Mouse (Mus musculus): Measurements from ENCODE around the gene Lcat. TPM values are rescaled to one million over a fixed set of nuclear protein-coding genes. Genes with fewer than 3 reads are reported as not detected.

The Lcat gene
- total RNA-seq, 2 experiments from 2014 or later, result 1.4 to 1.7 TPM

- no peak for DNase-seq
Observed at GRCm38 (mm10) chr8:105942542-105942941, 640 bp downstream of the Lcat start.

- DNase-seq, result no peak
Observed at GRCm38 (mm10) chr8:105942026-105942425, 1.2 kb downstream of the Lcat start.

GRCm38 (mm10) chr8:105938306-105938669 is 4.9 kb downstream of the Lcat start, which contains the start of gene Psmb10:
TSS of gene Psmb10 (minus strand) at chr8:105938444.
- DNase-seq, result peak; percentile 42

- DNase-seq, result peak; percentile 53
Observed at GRCm38 (mm10) chr8:105937496-105938305, 5.5 kb downstream of the Lcat start.

GRCm38 (mm10) chr8:105936866-105937475 is 6.2 kb downstream of the Lcat start:
- DNase-seq, result peak; percentile 88

GRCm38 (mm10) chr8:105935863-105936603 is 7.1 kb downstream of the Lcat start:
- DNase-seq, result no peak

- no peak for DNase-seq
Observed at GRCm38 (mm10) chr8:105935105-105935504, 8.1 kb downstream of the Lcat start.

- DNase-seq, result no peak
Observed at GRCm38 (mm10) chr8:105933762-105934161, 9.4 kb downstream of the Lcat start, which contains the start of gene Ctrl. TSS of gene Ctrl (minus strand) at chr8:105933862.

- no peak for DNase-seq
Observed at GRCm38 (mm10) chr8:105932525-105932924, 10.7 kb downstream of the Lcat start.

- DNase-seq, result no peak
Observed at GRCm38 (mm10) chr8:105931271-105931670, 11.9 kb downstream of the Lcat start.

GRCm38 (mm10) chr8:105930602-105931001 is 12.6 kb downstream of the Lcat start:
- peak; percentile 94 for DNase-seq

- DNase-seq, result no peak
Observed at GRCm38 (mm10) chr8:105925123-105925522, 18.1 kb downstream of the Lcat start.

GRCm38 (mm10) chr8:105919390-105919789 is 23.8 kb downstream of the Lcat start:
- no peak for DNase-seq

GRCm38 (mm10) chr8:105900941-105901616 is 42.1 kb downstream of the Lcat start:
- DNase-seq, result no peak

GRCm38 (mm10) chr8:105900180-105900940 is 42.8 kb downstream of the Lcat start, which contains the start of gene Pskh1:
TSS of gene Pskh1 (plus strand) at chr8:105900441.
- peak; percentile 95 for DNase-seq

- no peak for DNase-seq
Observed at GRCm38 (mm10) chr8:105897801-105898480, 45.2 kb downstream of the Lcat start.

GRCm38 (mm10) chr8:105893339-105893738 is 49.8 kb downstream of the Lcat start, which contains the start of gene Nrn1l:
TSS of gene Nrn1l (plus strand) at chr8:105893567.
- peak; percentile 87 for DNase-seq

- no peak for DNase-seq
Observed at GRCm38 (mm10) chr8:105892432-105892831, 50.8 kb downstream of the Lcat start.

GRCm38 (mm10) chr8:105890870-105891269 is 52.3 kb downstream of the Lcat start:
- no peak for DNase-seq

- DNase-seq, result no peak
Observed at GRCm38 (mm10) chr8:105889756-105890465, 53.3 kb downstream of the Lcat start.
